Mouse (Mus musculus) midbrain, embryonic 10.5 days (tissue): ENCODE data around the gene Galp. TPM values are rescaled to one million over a fixed set of nuclear protein-coding genes. Genes with fewer than 3 reads are reported as not detected.
"Not testable (repeated sequence)": the region's sequence is repeated elsewhere in the genome, so short reads cannot be mapped to it uniquely, and the experiment has no call there.

Experiments
- DNase-seq: peaks from one replicate; pipeline ENCODE4 v3.0.0-alpha.2; 2017; ENCODE audit warnings: low spot score
- H3K27ac ChIP-seq: fragments of 300-500 bp; sonication (generic); replicated peaks from 2 replicates; pipeline ENCODE4 v1.5.1; 2016; ENCODE audit warnings: mild to moderate bottlenecking
- H3K27me3 ChIP-seq: fragments of 300-500 bp; sonication (generic); 2 replicates; pipeline ENCODE4 v1.6.1; 2016; ENCODE audit warnings: low read depth, mild to moderate bottlenecking; ENCODE audit not compliant: poor library complexity, severe bottlenecking
- H3K36me3 ChIP-seq: fragments of 300-500 bp; sonication (generic); 2 replicates; pipeline ENCODE4 v1.6.1; 2016; ENCODE audit warnings: mild to moderate bottlenecking, moderate library complexity
- H3K4me1 ChIP-seq: fragments of 300-500 bp; sonication (generic); 2 replicates; pipeline ENCODE4 v1.6.1; 2016
- H3K4me3 ChIP-seq: fragments of 300-500 bp; sonication (generic); 2 replicates; pipeline ENCODE4 v1.5.1; 2016; ENCODE audit warnings: mild to moderate bottlenecking, moderate library complexity
- H3K9me3 ChIP-seq: fragments of 300-500 bp; sonication (generic); replicated peaks from 2 replicates; pipeline ENCODE4 v1.6.1; 2016; ENCODE audit warnings: mild to moderate bottlenecking
- WGBS: fragments of 180-500 bp; shearing (Covaris S2); methylation state at CpG from one replicate; pipeline ENCODE4 v1.1.7; 2016; 5-methylcytosine and 5-hydroxymethylcytosine counted together
- polyA plus RNA-seq: library from polyadenylated mRNA; unstranded; fragments of >200 nt; fragmentation: Nextera tagmentation; extraction: Ambion mirVana; gene quantifications from 2 replicates; pipeline ENCODE4 v1.2.1, GENCODE M21; 2016

The Galp gene
- polyA plus RNA-seq, 1 experiment from 2014 or later = not detected

DNA sequence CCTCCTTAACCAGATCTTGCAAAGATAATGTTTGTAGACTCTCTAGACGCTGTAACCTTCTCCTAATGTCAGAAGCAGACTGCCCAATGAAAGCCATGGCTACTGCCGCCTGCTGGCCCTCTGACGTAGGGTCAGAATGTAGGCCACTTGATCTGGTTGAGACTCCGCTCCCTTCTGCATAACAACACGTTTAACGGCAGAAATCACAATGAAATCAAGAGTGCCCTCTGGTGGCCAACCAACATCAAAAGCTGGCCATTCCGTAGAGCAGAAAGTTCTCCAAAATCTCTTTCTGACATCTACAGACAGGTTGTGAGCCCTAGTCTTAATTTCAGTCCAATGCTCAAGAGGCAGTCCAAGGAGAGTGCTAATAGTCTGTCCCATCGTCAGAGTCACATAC is 31.6 kb downstream of the Galp start:
- 53% methylated on average over 8 of the region's 8 CpGs for WGBS
- H3K9me3 ChIP-seq = peaks cover 67% of the 10 kb centered on the region
- DNase-seq, H3K27me3 ChIP-seq, H3K4me1 ChIP-seq, H3K27ac ChIP-seq, H3K36me3 ChIP-seq, H3K4me3 ChIP-seq: not testable (repeated sequence)

DNA sequence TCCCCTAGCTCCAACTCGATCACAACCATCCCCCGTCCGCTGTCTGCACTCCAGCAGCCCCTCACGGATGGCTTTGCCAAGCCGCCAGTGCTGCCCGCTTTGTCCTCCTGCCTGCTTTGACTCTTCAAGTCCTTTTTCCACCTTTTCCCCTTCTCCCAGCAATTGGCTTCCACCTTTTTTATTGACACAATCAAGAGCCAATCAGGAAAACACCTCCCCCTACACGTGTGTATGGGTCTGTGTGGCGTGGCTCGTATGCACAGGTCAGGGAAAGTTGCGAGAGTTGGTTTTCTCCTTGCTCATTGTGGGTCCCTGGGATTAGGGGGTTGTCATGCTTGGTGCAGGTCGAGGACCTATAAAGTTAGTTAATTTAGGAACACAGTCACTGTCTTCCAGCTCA is 42.9 kb downstream of the Galp start:
- Histone ChIP-seq H3K4me3 (no peak overlapping the region), H3K4me1 (no peaks in the 10 kb centered on the region), H3K9me3 (0 out of 2 replicates have a peak, but pooled peaks cover 9% of the 10 kb centered on the region), H3K36me3 (no peaks in the 10 kb centered on the region), H3K27ac (no peak overlapping the region), H3K27me3 (no peaks in the 10 kb centered on the region)
- WGBS = 57% methylated on average over 11 of the region's 11 CpGs
- no peak for DNase-seq

DNA sequence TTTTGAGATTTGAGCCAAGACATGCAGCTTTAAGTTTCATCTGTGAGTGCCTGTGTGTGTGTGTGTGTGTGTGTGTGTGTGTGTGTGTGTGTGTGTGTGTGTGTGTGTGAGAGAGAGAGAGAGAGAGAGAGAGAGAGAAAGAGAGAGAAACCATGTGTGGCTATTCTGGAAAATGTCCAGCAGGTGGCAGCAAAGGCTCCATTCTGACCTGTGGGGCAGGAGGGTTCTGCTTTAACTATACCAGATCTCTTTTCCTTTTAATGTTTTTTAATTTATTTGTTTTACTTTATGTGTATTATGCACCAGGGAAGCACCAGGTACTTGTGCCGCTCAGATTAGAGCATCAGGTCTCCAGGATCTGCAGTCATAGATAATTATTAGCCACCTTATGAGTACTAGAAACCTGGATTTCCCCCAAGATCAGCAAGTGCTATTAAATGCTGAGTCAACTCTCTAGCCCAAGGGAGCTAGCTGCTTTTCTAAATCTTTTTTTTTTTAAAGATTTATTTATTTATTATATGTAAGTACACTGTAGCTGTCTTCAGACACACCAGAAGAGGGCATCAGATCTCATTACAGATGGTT is 44.0 kb downstream of the Galp start:
- H3K36me3 ChIP-seq, H3K9me3 ChIP-seq, H3K27me3 ChIP-seq, H3K4me1 ChIP-seq, H3K27ac ChIP-seq, H3K4me3 ChIP-seq: not testable (repeated sequence)
- WGBS = 6% methylated on average over 1 of the region's 1 CpGs
- peak; percentile 25 for DNase-seq

DNA sequence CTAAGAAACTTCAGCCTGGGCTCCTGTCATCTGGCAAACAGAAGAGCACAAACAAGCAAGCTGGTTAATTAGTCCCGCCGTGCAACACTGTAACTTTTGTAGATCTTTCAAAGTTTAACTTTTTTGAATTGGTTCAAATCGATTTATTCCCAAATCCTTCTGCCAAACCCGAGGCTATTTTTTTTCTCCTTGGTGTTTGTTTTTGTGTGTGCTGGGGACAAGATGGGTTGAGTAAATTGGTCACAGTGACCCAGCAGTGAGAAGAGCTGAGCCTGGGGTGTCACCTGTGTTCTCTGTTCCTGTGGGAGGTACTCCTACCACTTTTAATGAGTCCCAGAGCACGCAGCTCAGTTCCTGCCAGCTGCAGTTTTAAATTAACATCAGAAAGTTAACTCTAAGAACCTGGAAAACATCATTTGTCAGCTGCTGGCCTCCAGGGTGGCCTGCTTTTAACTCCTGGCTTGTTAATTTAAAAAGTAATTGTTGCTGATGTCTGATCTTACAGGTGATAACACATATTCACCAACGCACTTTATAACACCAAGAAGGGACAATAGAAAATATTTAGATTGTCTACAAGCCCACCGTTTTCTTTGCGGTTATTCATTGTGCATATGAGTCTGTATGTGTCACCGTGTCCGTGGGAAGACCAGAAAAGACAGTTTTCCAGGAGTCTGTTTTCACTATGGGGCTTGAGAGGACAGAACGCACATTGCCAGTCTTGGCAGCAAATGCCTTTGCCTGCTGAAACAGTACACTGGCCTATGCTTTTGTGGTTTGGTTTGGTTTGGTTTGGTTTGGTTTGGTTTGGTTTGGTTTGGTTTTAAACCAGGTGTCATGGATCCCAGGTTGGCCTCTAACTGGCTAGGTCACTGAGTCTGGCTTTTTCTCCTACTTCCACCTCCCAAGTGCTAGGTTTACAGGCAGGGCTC is 47.7 kb downstream of the Galp start:
- no peaks in the 10 kb centered on the region for H3K36me3 ChIP-seq
- 57% methylated on average over 11 of the region's 11 CpGs for WGBS
- DNase-seq = no peak
- no peaks in the 10 kb centered on the region for H3K27me3 ChIP-seq
- no peak overlapping the region for H3K4me3 ChIP-seq
- H3K9me3 ChIP-seq = peaks cover 11% of the 10 kb centered on the region; the same call in 1 of the 2 replicates
- no peak overlapping the region for H3K27ac ChIP-seq
- H3K4me1 ChIP-seq = no peaks in the 10 kb centered on the region

DNA sequence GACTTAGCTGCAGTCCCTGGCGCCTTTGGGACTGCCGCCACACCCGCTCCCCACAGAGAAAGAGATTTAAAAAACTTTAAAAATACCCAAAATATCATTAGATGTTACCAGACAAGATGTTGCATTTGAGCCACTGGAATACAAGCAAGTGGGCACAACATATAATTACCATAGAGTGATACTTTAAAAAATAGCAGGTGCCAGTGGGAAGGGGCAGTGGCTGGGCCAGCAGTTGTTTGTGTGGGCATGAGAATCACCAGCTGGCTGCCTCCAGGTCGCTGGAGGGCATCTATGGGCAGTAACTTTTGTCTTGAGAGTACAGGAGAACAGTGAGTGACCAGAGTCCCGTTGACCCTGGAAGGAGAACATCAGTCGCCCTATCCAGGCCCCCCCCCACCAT is 55.5 kb downstream of the Galp start, which contains the start of gene Epp13:
Gene Epp13 (plus strand): TSS at position 301 of the 400 bp plus-strand sequence.
- H3K9me3 ChIP-seq = peaks cover 19% of the 10 kb centered on the region
- no peak within 1 kb of the TSS for H3K4me3 ChIP-seq
- DNase-seq = no peak
- H3K4me1 ChIP-seq = no peaks in the 10 kb centered on the region
- no peak within 1 kb of the TSS for H3K27ac ChIP-seq
- WGBS = 88% methylated on average over 6 of the region's 6 CpGs
- H3K36me3 ChIP-seq = no peaks in the 10 kb centered on the region
- no peaks in the 10 kb centered on the region for H3K27me3 ChIP-seq

DNA sequence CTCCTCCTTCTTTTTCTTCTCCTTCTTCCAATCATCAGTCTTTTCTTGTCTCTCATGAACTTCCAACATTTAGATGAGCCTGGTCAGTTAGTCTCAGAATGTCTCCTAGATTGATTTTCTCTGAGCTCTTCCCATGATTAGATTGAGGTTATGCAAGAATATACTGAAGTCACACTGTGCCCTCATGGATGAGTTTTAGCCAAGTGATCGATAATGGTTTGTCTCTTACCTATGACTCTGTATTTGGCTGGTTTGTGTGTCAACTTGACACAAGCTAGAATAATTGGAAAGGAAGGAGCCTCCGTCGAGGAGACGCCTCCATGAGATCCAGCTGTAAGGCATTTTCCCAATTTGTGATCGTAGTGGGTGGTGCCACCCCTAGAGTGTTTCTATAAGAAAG is 57.6 kb downstream of the Galp start:
- no peak for DNase-seq
- H3K9me3 ChIP-seq = peaks cover 15% of the 10 kb centered on the region
- no peak overlapping the region for H3K4me3 ChIP-seq
- WGBS = 94% methylated on average over 5 of the region's 5 CpGs
- no peaks in the 10 kb centered on the region for H3K27me3 ChIP-seq
- no peaks in the 10 kb centered on the region for H3K36me3 ChIP-seq
- H3K4me1 ChIP-seq = no peaks in the 10 kb centered on the region
- no peak overlapping the region for H3K27ac ChIP-seq

DNA sequence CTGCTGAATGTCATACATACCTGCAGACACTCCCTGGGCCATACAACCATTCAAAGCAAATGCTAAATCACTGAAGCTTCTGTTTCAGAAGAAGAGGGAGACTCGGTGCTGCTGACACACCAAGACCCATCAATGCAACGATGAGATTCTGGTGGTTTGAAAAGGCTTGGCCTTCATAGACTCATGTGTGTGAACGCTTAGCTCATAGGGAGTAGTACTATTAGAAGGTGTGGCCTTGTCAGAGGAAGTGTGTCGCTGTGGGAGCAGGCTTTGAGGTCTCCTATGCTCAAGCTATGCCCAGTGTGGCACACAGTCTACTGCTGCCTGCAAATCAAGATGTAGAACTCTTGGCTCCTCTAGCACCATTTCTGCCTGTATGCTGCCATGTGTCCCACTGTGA is 60.5 kb downstream of the Galp start:
- no peaks in the 10 kb centered on the region for H3K27me3 ChIP-seq
- no peaks in the 10 kb centered on the region for H3K36me3 ChIP-seq
- H3K27ac ChIP-seq = no peak overlapping the region
- WGBS = 88% methylated on average over 4 of the region's 4 CpGs
- H3K4me3 ChIP-seq = no peak overlapping the region
- DNase-seq = no peak
- H3K4me1 ChIP-seq = no peaks in the 10 kb centered on the region
- peaks cover 13% of the 10 kb centered on the region for H3K9me3 ChIP-seq

DNA sequence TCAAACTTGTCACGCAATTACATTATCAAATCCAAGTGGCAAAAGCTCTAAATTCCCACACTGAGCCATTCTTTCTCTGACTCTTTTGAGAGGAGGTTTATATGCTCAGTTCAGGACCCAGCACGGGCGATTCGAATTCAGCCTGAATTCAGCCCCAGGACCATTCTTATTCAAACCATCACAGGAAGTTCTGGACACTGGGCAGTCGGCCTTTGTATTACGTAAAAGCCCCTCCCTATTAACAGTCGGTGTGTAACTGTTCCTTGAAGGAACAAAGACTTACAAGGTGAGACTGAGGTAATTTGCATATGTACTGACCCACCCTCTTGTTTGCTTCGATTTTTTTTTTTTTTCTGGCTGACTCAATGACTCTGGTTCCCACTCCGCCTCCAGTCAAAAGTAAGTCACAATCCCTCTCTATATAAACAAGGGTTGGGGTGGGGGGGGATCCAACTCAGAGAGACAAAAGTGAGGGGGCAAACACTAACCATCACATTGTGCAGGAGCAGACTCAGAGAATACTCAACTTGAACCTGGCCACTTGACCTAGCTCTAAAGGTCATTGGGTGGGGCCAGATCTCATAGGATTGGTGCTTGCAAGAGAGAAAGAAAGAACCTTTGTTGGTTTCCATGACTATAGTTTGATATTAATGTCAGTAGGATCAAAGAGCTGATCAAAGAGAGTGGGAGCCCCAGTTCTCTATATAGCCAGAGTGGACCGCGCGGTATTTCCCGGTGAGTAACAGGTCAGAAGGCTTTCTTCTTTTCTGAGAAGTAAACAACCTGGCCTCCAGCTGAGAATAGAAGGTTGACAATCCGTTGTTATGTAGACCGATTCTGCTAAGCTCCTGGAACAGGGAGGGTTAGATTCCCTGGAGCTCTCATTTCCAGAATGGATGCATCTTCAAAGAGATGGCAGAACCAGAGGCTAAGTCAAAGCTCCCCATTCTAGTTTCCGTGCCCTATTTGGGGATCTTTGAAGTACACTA is 61.6 kb downstream of the Galp start:
- Histone ChIP-seq H3K27me3 (no peaks in the 10 kb centered on the region), H3K4me1 (no peaks in the 10 kb centered on the region), H3K36me3 (no peaks in the 10 kb centered on the region), H3K9me3 (peaks cover 2% of the 10 kb centered on the region; the same call in 1 of the 2 replicates), H3K4me3 (no peak overlapping the region), H3K27ac (no peak overlapping the region)
- DNase-seq = no peak
- 37% methylated on average over 16 of the region's 16 CpGs for WGBS

DNA sequence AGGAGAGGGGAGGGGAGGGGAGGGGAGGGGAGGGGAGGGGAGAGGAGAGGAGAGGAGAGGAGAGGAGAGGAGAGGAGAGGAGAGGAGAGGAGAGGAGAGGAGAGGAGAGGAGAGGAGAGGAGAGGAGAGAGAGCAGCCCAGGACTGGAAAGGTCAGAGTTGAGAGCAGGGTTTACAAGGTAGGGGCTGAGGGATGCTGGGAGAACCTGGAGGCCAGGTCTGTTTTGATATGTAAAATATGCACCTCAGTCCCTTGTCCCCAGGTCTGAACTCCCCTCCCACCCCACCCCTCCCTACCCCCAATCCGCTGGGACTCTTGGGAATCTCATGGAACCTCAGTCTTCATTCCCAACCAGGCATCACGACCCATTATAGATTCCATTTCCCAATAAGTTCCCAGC is 63.1 kb downstream of the Galp start:
- H3K36me3 ChIP-seq, DNase-seq: not testable (repeated sequence)

DNA sequence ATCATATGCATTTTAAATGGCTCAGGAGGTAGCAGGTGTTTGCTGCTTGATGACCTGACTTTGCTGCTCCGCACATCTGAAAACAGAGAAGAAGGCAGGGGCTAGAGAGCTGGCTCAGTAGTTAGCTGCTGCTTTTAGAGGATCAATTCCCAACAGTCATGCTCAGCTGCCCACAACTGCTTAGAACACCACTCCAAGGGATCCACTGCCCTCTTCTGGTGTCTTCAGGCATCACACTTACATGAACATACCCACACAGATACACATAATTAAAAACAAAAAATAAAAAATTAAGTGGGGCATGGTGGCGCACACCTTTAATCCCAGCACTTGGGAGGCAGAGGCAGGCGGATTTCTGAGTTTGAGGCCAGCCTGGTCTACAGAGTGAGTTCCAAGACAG is 65.2 kb downstream of the Galp start:
- WGBS = 85% methylated on average over 3 of the region's 3 CpGs

More for the DNA sequence above, 63.1 kb downstream of the Galp start:
- not testable (repeated sequence) for H3K9me3 ChIP-seq, H3K27me3 ChIP-seq, H3K27ac ChIP-seq, H3K4me1 ChIP-seq, H3K4me3 ChIP-seq
- WGBS = 63% methylated on average over 2 of the region's 2 CpGs

DNA sequence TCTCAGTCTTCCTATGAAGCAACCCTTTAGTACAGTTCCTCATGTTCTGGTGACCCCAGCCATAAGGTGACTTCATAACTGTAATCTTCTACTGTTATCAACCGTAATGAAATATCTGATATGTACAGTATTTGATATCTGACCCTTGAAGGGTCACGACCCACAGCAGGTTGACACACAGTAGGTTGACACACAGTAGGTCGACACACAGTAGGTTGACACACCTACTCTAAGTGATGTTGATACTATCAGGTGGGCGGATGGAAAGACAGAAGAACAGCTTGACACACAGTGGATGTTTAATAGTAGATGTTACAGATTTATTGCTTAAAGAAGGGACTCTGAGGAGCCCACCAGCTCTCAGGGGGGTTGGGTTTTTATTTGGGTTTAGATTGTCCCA is 66.1 kb downstream of the Galp start:
- H3K9me3 ChIP-seq = no peaks in the 10 kb centered on the region
- no peaks in the 10 kb centered on the region for H3K36me3 ChIP-seq
- H3K4me3 ChIP-seq = no peak overlapping the region
- DNase-seq = no peak
- H3K4me1 ChIP-seq = no peaks in the 10 kb centered on the region
- no peaks in the 10 kb centered on the region for H3K27me3 ChIP-seq
- H3K27ac ChIP-seq = no peak overlapping the region
- 83% methylated on average over 4 of the region's 4 CpGs for WGBS

More for the DNA sequence above, 65.2 kb downstream of the Galp start:
- no peak overlapping the region for H3K4me3 ChIP-seq
- H3K27ac ChIP-seq = no peak overlapping the region
- H3K27me3 ChIP-seq = no peaks in the 10 kb centered on the region
- H3K9me3 ChIP-seq = no peaks in the 10 kb centered on the region
- H3K36me3 ChIP-seq = no peaks in the 10 kb centered on the region
- H3K4me1 ChIP-seq = no peaks in the 10 kb centered on the region
- no peak for DNase-seq

DNA sequence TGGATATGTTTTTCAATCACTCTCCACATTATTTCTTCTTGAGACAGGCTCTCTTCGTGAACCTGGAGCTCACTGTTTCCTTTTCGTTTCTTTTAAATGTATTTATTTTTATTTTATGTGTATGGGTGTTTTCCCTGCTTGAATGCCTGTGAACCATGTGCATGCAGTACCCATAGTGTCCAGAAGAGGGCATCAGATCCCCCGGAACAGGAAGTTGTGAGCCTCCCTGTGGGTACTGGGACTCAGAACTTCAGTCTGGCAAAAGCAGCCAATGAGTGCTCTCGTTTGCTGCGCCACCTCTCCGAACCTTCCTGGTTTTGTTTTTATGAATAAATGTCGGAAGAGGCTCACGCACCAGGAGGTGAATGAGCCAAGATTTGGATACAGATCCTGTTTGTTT is 68.8 kb downstream of the Galp start:
- peak; percentile 21 for DNase-seq
- 63% methylated on average over 8 of the region's 8 CpGs for WGBS
- Histone ChIP-seq H3K36me3 (no peaks in the 10 kb centered on the region), H3K9me3 (no peaks in the 10 kb centered on the region), H3K4me3 (no peak overlapping the region), H3K27ac (no peak overlapping the region), H3K4me1 (no peaks in the 10 kb centered on the region), H3K27me3 (no peaks in the 10 kb centered on the region)
